ENCODE assay signal across 8 mouse cellular contexts in genomic region chr8:120497503-120497946, GRCm38 (mm10).
DNase-seq lines count a peak whose midpoint lies in the region; ATAC-seq lines count a peak whose summit lies in the region.

No protein-coding gene starts in this region.

- H3K27me3 ChIP-seq in hindbrain, embryonic 12.5 days: peaks cover 8% of the 10 kb centered on the region; the same call in 1 of the 2 replicates
- no peaks in the 10 kb centered on the region for H3K27me3 ChIP-seq in midbrain, embryonic 15.5 days (replicated peaks)

- no peak overlapping the region for H3K4me3 ChIP-seq in hindbrain, embryonic 12.5 days
- peak overlapping the region; percentile 2; the same call in 1 of the 2 replicates for H3K4me3 ChIP-seq in midbrain, embryonic 15.5 days

- no peaks in the 10 kb centered on the region for H3K9me3 ChIP-seq in hindbrain, embryonic 12.5 days (replicated peaks)
- H3K9me3 ChIP-seq in midbrain, embryonic 15.5 days: no peaks in the 10 kb centered on the region

- H3K4me2 ChIP-seq in hindbrain, embryonic 12.5 days (replicated peaks): peak overlapping the region; percentile 42
- H3K4me2 ChIP-seq in midbrain, embryonic 15.5 days: peak overlapping the region; percentile 36

- peak overlapping the region; percentile 53 for H3K9ac ChIP-seq in hindbrain, embryonic 12.5 days
- 0 out of 2 replicates have a peak overlapping the region, but pooled peaks have one; percentile 16 for H3K9ac ChIP-seq in midbrain, embryonic 15.5 days

- DNase-seq in cerebellum, adult 11 months: peak; percentile 16
- no peak for DNase-seq in cerebellum, postnatal 14 days
- DNase-seq in ovary, postnatal 10 days (ENCODE audit: low spot score): no peak
- DNase-seq in gastrocnemius, adult 18-20 months (ENCODE audit: low spot score): no peak
- DNase-seq in adrenal gland, postnatal 10 days: no peak

- H3K4me1 ChIP-seq in hindbrain, embryonic 12.5 days: peaks cover 89% of the 10 kb centered on the region
- peaks cover 93% of the 10 kb centered on the region for H3K4me1 ChIP-seq in midbrain, embryonic 15.5 days

- ATAC-seq in CD4-positive, CD25-positive, alpha-beta regulatory T cell, adult 4 months: peak; percentile 88
- ATAC-seq in hindbrain, embryonic 12.5 days (ENCODE audit: low FRiP score): peak; percentile 30; the same call in 1 of the 2 replicates
- no peak; the same call in 1 of the 2 replicates for ATAC-seq in midbrain, embryonic 15.5 days (replicated peaks)

- H3K27ac ChIP-seq in hindbrain, embryonic 12.5 days: peak overlapping the region; percentile 85
- H3K27ac ChIP-seq in midbrain, embryonic 15.5 days: peak overlapping the region; percentile 74

- H3K36me3 ChIP-seq in hindbrain, embryonic 12.5 days: no peaks in the 10 kb centered on the region
- no peaks in the 10 kb centered on the region for H3K36me3 ChIP-seq in midbrain, embryonic 15.5 days (replicated peaks)

- 13% methylated on average over 11 of the region's 11 CpGs for WGBS in hindbrain, embryonic 12.5 days
- WGBS in midbrain, embryonic 15.5 days: 10% methylated on average over 11 of the region's 11 CpGs
